Mouse (Mus musculus): ENCODE results near the gene Mpzl1. TPM values are rescaled to one million over a fixed set of nuclear protein-coding genes. Genes with fewer than 3 reads are reported as not detected.

Mpzl1 gene
- polyA plus RNA-seq, 1 experiment from 2014 or later: 157 TPM

GRCm38 (mm10) chr1:165631136-165631535 is 3.2 kb downstream of the Mpzl1 start:
- Histone ChIP-seq H3K9me3 (no peaks in the 10 kb centered on the region), H3K9ac (no peak overlapping the region), H3K4me1 (replicated peaks) (peaks cover 55% of the 10 kb centered on the region), H3K27me3 (no peaks in the 10 kb centered on the region), H3K4me3 (no peak overlapping the region), H3K36me3 (no peaks in the 10 kb centered on the region), H3K27ac (no peak overlapping the region), H3K4me2 (0 out of 2 replicates have a peak overlapping the region, but pooled peaks have one; percentile 6)
- WGBS: 86% methylated on average over 8 of the region's 8 CpGs
- ATAC-seq (ENCODE audit: low FRiP score): no peak

DNA sequence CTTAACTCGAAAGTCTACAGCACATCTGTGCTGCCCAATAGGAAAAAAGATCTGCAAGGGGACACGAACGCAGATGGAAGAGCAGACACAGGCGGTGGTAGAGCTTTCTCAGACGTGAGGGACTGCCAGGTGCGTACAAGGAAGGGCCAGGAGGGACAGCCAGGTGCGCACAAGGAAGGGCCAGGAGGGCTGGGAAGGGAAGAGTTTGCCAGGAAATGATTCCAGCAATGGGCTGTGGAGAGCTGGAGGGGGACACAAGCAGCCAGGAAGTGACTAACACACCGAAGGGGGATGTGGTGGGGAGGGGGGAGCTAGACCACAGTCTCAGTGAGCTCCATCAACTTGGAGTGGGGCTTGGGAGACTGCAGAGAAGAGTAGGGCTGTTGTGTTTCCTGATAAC is 4.4 kb downstream of the Mpzl1 start:
- H3K36me3 ChIP-seq: no peaks in the 10 kb centered on the region
- H3K9me3 ChIP-seq: no peaks in the 10 kb centered on the region
- 27% methylated on average over 8 of the region's 8 CpGs for WGBS
- H3K27ac ChIP-seq: no peak overlapping the region; the same call in 1 of the 2 replicates
- H3K4me3 ChIP-seq: no peak overlapping the region
- H3K4me2 ChIP-seq: no peak overlapping the region
- peak overlapping the region; percentile 51 for H3K9ac ChIP-seq
- H3K27me3 ChIP-seq: no peaks in the 10 kb centered on the region
- no peak for ATAC-seq (ENCODE audit: low FRiP score)
- H3K4me1 ChIP-seq (replicated peaks): peaks cover 50% of the 10 kb centered on the region

DNA sequence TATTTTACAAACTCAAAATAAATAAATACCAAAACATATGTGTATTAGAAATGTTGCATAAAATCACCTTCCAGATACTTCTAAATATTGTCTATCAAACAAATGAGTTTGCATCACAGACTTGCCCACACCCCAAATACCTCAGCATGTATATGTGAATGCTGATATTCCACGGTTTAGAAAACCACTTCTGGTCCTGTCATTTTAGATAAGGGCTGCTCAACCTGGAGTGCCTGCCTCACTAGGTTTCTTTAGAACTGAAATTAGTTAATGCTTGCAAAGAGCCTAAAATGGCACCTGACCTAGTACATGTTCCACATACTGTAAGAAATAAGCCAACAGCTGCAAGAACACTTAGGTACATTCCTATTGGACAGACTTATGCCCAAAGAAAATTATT is 5.7 kb downstream of the Mpzl1 start:
- H3K4me3 ChIP-seq: no peak overlapping the region
- no peak overlapping the region for H3K27ac ChIP-seq
- no peaks in the 10 kb centered on the region for H3K27me3 ChIP-seq
- ATAC-seq (ENCODE audit: low FRiP score): no peak
- H3K9me3 ChIP-seq: no peaks in the 10 kb centered on the region
- no peak overlapping the region for H3K9ac ChIP-seq
- H3K4me2 ChIP-seq: no peak overlapping the region
- no peaks in the 10 kb centered on the region for H3K36me3 ChIP-seq
- 90% methylated on average over 1 of the region's 1 CpGs for WGBS
- peaks cover 47% of the 10 kb centered on the region for H3K4me1 ChIP-seq (replicated peaks)

DNA sequence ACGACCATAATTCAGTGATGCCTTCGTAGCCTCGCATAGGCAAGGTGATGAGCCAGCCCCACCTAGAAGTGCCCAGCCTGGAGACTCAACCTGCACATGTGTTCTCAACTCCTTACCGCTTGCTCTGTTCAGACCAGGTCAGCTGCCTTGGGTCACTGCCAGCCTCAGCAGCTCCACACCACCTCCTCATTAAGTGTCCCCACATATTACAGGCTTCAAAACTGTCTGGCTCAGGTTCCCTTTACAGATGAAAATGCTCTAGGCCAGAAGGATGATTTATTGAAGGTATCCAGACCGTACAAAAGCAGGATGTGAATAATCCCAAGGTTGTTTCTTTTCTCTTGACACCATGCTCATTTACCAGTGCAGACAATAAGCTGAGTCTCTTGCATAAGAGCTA is 8.4 kb downstream of the Mpzl1 start:
- WGBS: 83% methylated on average over 5 of the region's 5 CpGs

GRCm38 (mm10) chr1:165625058-165625457 is 9.3 kb downstream of the Mpzl1 start:
- no peak for ATAC-seq (ENCODE audit: low FRiP score)
- H3K9me3 ChIP-seq: no peaks in the 10 kb centered on the region
- peaks cover 18% of the 10 kb centered on the region for H3K4me1 ChIP-seq (replicated peaks)
- H3K9ac ChIP-seq: no peak overlapping the region
- H3K36me3 ChIP-seq: peaks cover 8% of the 10 kb centered on the region
- no peak overlapping the region for H3K27ac ChIP-seq
- H3K4me3 ChIP-seq: no peak overlapping the region
- 85% methylated on average over 5 of the region's 5 CpGs for WGBS
- no peaks in the 10 kb centered on the region for H3K27me3 ChIP-seq
- no peak overlapping the region for H3K4me2 ChIP-seq

More for the DNA sequence above, 8.4 kb downstream of the Mpzl1 start:
- no peak overlapping the region for H3K4me2 ChIP-seq
- H3K9me3 ChIP-seq: no peaks in the 10 kb centered on the region
- peaks cover 8% of the 10 kb centered on the region for H3K36me3 ChIP-seq
- no peak for ATAC-seq (ENCODE audit: low FRiP score)
- no peak overlapping the region for H3K27ac ChIP-seq
- H3K27me3 ChIP-seq: no peaks in the 10 kb centered on the region
- H3K9ac ChIP-seq: no peak overlapping the region
- no peak overlapping the region for H3K4me3 ChIP-seq
- H3K4me1 ChIP-seq (replicated peaks): peaks cover 24% of the 10 kb centered on the region

- WGBS: 67% methylated on average over 9 of the region's 9 CpGs
- peak overlapping the region; percentile 30; the same call in 1 of the 2 replicates for H3K27ac ChIP-seq
- no peaks in the 10 kb centered on the region for H3K27me3 ChIP-seq
- no peak overlapping the region for H3K4me2 ChIP-seq
- H3K9me3 ChIP-seq: peaks cover 9% of the 10 kb centered on the region; the same call in 1 of the 2 replicates
- H3K4me1 ChIP-seq (replicated peaks): peaks cover 19% of the 10 kb centered on the region
- peaks cover 31% of the 10 kb centered on the region for H3K36me3 ChIP-seq
- no peak overlapping the region for H3K9ac ChIP-seq
- no peak for ATAC-seq (ENCODE audit: low FRiP score)
- H3K4me3 ChIP-seq: no peak overlapping the region
These were observed 16.1 kb downstream of the Mpzl1 start for GRCm38 (mm10) chr1:165618201-165618624.

- 26% methylated on average over 15 of the region's 15 CpGs for WGBS
- H3K4me2 ChIP-seq: no peak overlapping the region
- peaks cover 9% of the 10 kb centered on the region; the same call in 1 of the 2 replicates for H3K9me3 ChIP-seq
- H3K4me3 ChIP-seq: no peak overlapping the region
- H3K36me3 ChIP-seq: peaks cover 26% of the 10 kb centered on the region
- no peak overlapping the region for H3K9ac ChIP-seq
- peaks cover 19% of the 10 kb centered on the region for H3K4me1 ChIP-seq (replicated peaks)
- H3K27ac ChIP-seq: peak overlapping the region; percentile 52
- no peak for ATAC-seq (ENCODE audit: low FRiP score)
- H3K27me3 ChIP-seq: no peaks in the 10 kb centered on the region
These were observed 17.0 kb downstream of the Mpzl1 start for GRCm38 (mm10) chr1:165617166-165617891.

DNA sequence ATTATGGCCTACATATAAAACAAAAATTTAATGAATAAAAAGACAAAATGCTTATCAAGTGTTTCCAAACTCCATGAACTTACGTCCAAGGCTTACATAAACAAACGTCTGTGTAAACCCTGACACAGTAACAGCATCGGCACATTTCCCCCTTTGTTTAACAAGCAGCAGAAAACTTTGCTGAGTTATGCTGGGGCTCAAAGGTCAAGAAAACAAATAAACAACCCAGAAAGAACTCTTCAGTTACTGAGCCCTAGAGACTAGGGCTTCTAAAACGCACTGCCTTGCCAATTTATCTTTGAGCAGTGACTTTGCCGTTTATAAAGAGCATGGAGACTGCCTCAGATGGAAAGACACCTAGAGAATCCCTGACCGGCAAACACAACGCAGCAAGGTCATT is 17.7 kb downstream of the Mpzl1 start:
- Histone ChIP-seq H3K27ac (peak overlapping the region; percentile 52), H3K4me2 (no peak overlapping the region), H3K9me3 (peaks cover 9% of the 10 kb centered on the region; the same call in 1 of the 2 replicates), H3K4me3 (no peak overlapping the region), H3K9ac (no peak overlapping the region), H3K36me3 (peaks cover 23% of the 10 kb centered on the region), H3K4me1 (replicated peaks) (peaks cover 19% of the 10 kb centered on the region), H3K27me3 (no peaks in the 10 kb centered on the region)
- 55% methylated on average over 7 of the region's 7 CpGs for WGBS
- no peak for ATAC-seq (ENCODE audit: low FRiP score)

DNA sequence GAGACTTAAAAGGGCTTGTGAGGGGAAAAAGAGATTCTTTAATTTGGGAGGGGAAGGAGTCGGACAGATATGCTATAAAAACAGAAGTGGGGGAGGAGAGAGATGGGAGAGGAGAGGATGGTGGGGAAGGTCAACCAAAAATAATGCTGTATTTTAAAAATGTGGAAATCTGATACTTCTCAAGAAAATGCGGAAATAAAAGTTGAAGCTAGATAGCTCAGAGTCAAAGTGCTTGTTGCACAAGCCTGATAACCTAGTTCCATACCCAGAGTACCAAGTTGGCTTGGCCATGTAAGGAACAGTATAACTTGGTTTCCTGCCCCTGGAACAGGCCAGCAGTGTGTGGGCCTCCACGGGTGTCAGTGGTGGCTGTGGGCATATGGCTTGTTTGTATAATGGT is 19.5 kb downstream of the Mpzl1 start:
- H3K27ac ChIP-seq: no peak overlapping the region
- 95% methylated on average over 3 of the region's 3 CpGs for WGBS
- H3K4me1 ChIP-seq (replicated peaks): peaks cover 34% of the 10 kb centered on the region
- H3K27me3 ChIP-seq: no peaks in the 10 kb centered on the region
- no peak overlapping the region for H3K4me2 ChIP-seq
- H3K4me3 ChIP-seq: no peak overlapping the region
- no peak overlapping the region for H3K9ac ChIP-seq
- no peak for ATAC-seq (ENCODE audit: low FRiP score)
- peaks cover 23% of the 10 kb centered on the region for H3K36me3 ChIP-seq
- peaks cover 9% of the 10 kb centered on the region; the same call in 1 of the 2 replicates for H3K9me3 ChIP-seq

- peaks cover 41% of the 10 kb centered on the region for H3K4me1 ChIP-seq (replicated peaks)
- H3K4me2 ChIP-seq: no peak overlapping the region
- no peak overlapping the region for H3K9ac ChIP-seq
- ATAC-seq (ENCODE audit: low FRiP score): no peak
- H3K36me3 ChIP-seq: peaks cover 23% of the 10 kb centered on the region
- no peak overlapping the region for H3K27ac ChIP-seq
- H3K9me3 ChIP-seq: peaks cover 9% of the 10 kb centered on the region; the same call in 1 of the 2 replicates
- H3K4me3 ChIP-seq: no peak overlapping the region
- no peaks in the 10 kb centered on the region for H3K27me3 ChIP-seq
- 75% methylated on average over 4 of the region's 4 CpGs for WGBS
These were observed 20.4 kb downstream of the Mpzl1 start for GRCm38 (mm10) chr1:165613926-165614325.

GRCm38 (mm10) chr1:165612714-165613113 is 21.6 kb downstream of the Mpzl1 start:
- no peak overlapping the region for H3K4me2 ChIP-seq
- peaks cover 33% of the 10 kb centered on the region for H3K4me1 ChIP-seq (replicated peaks)
- ATAC-seq (ENCODE audit: low FRiP score): no peak
- H3K27ac ChIP-seq: no peak overlapping the region
- H3K9me3 ChIP-seq: peaks cover 9% of the 10 kb centered on the region; the same call in 1 of the 2 replicates
- H3K9ac ChIP-seq: no peak overlapping the region
- no peak overlapping the region for H3K4me3 ChIP-seq
- H3K36me3 ChIP-seq: peaks cover 29% of the 10 kb centered on the region
- no peaks in the 10 kb centered on the region for H3K27me3 ChIP-seq
- 80% methylated on average over 5 of the region's 5 CpGs for WGBS

DNA sequence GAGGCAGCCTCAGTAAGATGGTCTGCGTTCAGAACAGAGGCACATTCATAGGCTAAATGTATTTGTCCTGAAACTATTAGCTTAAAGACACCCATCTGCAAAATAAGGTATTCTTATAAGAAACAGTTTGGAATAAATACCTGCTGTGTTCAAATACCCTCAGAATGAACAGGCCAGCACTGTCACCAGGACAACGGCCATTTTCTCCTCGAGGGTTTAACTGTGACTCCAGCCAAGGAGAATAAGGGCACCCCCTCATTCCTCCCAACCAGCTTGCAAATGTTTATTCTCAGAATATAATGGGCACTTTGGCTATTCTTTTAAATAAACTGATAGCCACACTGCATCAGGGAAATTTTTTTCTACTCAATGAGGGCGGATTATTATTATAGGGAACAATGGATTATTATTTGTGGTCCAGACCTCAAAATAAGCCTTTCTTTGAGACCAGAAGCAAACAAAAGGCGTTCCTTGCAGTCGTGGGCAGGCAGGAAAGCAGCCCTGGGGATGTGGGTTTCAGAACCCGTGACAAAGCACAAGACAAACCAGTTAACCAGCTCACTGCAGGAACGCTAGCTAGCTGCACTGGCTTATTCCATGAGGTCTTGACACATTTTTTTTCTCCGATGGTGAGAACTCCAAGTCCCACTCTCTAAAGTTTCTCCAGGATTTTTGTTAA is 23.9 kb downstream of the Mpzl1 start:
- Histone ChIP-seq H3K9me3 (peaks cover 5% of the 10 kb centered on the region; the same call in 1 of the 2 replicates), H3K4me3 (no peak overlapping the region), H3K4me1 (replicated peaks) (peaks cover 22% of the 10 kb centered on the region), H3K4me2 (no peak overlapping the region), H3K36me3 (peaks cover 39% of the 10 kb centered on the region), H3K27ac (peak overlapping the region; percentile 78), H3K9ac (no peak overlapping the region), H3K27me3 (no peaks in the 10 kb centered on the region)
- WGBS: 21% methylated on average over 9 of the region's 9 CpGs
- ATAC-seq (ENCODE audit: low FRiP score): no peak; the same call in 1 of the 2 replicates
